Mouse (Mus musculus) T-helper 17 cell (primary cell): ENCODE results near the gene Ppp1r3a.
"Not testable (repeated sequence)": the region's sequence is repeated elsewhere in the genome, so short reads cannot be mapped to it uniquely, and the experiment has no call there.

Experiments
- in situ Hi-C, 2 experiments: fragments of 300-600 bp; cut with MboI, MseI; formaldehyde crosslinking; loops; 1 replicate in 1 of 2; 2 replicates in 1 of 2; pipeline ENCODE4 v1.15.1; 2025; ENCODE audit warnings: high pct_unique_total_duplicates in 2 of 2

Ppp1r3a gene

DNA sequence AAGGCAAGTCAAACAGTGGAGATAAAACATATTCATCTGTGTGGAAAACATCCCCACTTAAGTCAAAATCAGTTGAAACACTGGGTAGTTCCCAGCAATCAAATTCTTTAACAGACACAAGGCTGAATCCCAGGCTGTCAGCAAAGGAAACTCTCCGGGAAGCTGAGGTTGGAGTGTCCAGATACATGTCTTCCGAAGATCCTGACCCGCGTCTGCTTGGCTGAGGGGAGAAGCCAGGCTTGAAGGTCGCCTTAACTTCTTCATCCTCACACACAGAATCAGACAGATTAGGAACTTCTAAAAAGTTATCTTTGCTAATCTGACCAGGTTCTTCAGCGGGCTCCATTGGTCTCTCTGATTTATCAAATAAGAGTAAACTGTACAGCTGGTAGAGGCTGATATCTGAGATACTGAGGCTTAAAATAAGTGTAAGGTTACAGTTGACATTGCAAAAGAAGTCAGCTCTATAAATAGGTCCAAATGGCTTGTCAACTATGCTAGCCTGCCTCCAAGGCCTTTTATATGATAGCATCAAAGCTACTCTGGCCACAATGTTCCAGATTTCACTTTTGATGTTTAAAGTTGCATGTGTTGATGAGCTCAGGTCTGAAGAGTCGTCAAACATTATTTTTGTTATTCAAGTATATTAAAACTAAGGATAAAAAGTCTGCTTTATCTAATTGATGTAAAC is at the start of gene Ppp1r3a:
Gene Ppp1r3a (minus strand): TSS at position 374 of the 691 bp plus-strand sequence.
- in situ Hi-C loops: no loop called here

DNA sequence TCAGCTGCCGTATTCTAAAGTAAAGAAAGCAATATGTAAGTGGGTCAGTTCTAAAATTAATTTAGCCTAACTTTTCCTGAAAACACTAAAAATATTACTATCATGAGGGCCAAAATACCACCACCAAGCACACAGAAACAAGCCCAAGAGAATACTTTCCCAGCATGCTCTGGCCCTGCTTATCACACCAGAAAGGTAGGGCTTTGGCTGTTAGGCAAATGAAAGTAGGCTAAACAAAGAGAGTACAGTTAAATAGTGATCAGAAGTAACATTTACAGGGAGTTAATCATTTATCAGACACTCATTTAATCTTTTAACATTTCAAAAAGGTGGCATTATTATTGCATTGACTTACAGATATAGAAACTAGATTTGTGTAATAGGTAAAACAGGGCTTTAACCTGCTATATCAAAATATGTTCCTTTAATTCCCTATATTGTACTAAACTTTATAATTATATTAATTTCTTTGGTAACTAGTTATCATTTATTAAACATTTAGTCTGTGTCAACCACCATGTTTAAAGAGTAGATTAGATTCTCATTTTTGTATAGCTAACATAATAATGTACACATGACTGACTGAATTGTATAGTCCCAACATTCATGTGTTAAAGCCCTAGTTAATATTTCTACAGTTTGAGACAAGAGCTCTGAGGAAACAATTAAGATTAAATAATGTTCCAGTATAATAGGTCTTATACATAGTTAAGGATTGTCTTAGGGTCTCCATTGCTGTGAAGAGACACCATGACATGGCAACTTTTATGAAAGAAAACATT is 32.3 kb upstream of the Ppp1r3a start:
- in situ Hi-C loops: no loop called here

DNA sequence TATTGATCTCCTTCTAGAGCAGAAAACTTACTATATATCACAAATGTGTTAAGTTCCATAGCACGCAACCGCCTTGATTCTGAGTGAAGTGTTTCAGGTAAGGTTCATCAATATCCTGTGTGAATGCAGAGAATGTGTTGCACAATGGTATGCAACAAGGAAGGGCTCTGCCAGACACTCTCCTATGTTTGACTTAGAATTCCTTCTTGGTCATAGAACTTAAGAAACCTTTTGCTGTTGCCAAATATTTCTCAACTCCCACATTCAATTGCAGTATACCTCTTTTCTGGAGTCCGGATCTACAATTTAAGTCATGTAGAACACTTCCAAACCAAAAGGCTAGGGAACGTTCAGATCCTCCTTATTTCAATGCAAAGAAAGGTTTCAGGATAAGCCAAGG is 22.8 kb upstream of the Ppp1r3a start:
- in situ Hi-C loops: no loop called here

DNA sequence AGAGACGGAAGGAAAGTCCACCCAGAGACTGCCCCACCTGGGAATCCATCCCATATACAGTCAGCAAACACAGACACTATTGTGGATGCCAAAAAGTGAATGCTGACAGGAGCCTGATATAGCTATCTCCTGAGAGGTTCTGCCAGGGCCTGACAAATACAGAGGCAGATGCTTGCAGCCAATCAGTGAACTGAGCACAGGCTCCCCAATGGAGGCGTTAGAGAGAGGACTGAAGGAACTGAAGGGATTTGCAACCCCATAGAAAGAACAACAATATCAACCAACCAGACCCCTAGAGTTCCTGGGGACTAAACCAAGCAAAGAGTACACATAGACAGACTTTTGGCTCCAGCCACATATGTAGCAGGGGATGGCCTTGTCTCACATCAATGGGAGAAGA is 16.6 kb upstream of the Ppp1r3a start:
- in situ Hi-C loops: no loop called here

DNA sequence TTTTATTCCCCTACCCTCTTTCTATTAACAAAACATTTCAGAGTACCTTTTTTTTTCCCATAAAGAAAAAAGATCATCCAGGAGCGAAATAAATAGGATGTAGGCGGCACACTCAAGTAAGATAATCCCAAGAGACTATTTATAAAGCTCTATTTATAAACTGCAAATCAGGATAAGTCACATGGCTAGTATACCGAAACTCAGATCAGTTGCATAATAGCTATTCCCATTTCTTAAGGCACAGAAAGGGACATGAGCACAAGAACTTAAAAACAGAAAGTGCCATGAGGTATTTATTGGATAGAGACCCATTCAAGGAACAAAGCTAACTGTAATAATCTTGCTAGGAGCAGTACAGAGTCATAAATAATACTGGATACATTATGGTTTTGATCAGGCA is 2.4 kb upstream of the Ppp1r3a start:
- in situ Hi-C loops: no loop called here

DNA sequence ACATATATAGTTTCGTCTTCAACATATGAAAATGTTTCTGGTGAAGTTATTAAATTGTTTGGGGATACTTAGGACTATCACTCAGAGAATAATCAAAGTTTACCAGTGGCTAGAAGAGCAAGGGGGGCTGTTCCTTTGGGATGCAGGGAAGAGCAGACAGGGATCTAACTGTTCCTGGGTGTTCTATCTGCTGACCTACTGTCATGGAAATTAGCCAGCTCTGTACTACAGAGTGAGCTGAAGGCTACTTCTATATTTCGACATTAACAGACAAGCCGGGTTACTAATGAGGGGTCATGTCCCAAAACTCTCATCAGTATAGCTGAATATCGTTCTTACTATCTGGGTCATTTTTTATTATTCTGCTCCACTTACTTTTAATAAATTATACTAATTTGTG is 1.6 kb downstream of the Ppp1r3a start:
- in situ Hi-C loops: no loop called here

DNA sequence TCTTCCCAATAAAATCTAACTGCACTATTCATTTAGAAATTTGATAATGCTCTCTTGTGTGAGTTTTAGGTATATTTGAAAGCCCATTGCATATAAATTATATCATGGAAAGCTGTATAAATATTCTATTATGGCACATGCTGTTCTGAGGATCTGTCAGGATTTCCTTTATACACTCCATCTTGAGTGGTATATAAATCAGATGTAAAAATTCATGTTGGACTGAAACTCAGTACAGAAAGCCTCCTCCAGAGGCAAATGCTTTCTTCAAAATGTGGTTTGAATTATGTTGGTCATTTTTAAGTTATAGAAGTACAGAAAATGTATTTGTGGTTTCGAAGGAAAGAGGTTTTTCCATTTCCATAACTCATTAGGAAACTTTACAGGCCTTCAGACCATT is 2.9 kb downstream of the Ppp1r3a start:
- in situ Hi-C loops: no loop called here

DNA sequence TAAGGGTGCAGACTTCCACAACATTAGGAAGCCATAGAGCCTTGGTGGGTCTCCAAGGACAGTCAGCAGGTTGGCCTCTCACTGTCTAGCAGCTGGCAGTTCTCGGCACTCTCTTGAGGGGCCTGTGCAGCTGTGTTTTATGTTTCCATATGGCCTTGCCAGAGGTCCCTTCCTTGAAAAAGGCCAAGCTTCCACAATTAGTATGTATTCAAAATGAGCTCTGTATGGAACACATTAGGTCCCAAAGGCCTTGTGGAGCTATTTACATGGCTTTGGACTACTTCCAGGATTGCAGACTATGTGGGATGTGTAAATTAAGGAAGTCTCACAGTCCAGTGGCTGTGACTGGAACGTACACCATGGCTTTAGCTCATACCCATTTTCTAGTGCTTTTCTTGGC is 8.1 kb downstream of the Ppp1r3a start:
- in situ Hi-C loops: no loop called here

DNA sequence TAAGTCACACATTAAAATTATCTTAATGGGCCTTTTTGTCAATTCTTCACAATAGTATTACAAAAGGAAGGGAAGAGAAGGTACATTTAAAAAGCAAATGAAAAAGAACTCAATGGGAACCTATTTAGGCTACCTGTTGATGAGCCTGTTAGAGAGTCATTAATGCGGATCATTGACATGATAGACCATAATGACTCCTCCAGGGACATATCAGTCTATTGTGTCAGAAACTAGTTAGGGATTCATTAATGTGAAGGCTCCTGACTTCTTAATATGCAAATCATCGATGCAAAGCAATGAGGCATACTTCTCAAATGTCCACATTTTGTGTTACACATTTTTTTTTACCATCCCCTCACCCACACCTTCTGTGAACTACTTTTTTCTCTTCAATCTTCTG is 19.1 kb downstream of the Ppp1r3a start:
- in situ Hi-C loops: no loop called here

DNA sequence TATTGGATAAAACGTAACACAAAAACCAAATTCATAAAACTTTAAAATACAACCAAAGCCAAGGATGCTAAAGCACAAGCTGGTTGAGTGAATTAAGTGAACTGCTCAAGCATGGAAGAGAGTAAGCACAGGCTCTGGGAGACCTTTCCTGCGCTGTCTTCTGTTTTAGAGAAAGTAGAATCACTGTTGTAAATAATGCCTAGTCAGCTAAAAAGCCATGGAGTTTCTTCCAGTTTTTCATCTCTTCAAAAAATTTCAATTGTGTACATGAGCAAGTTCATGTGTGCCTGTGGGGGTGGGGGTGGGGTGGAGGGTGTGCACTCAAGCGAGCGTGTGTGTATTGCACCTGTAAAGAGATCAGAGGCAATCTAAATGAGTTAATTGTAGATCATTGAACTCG is 24.1 kb downstream of the Ppp1r3a start:
- in situ Hi-C loops: no loop called here

DNA sequence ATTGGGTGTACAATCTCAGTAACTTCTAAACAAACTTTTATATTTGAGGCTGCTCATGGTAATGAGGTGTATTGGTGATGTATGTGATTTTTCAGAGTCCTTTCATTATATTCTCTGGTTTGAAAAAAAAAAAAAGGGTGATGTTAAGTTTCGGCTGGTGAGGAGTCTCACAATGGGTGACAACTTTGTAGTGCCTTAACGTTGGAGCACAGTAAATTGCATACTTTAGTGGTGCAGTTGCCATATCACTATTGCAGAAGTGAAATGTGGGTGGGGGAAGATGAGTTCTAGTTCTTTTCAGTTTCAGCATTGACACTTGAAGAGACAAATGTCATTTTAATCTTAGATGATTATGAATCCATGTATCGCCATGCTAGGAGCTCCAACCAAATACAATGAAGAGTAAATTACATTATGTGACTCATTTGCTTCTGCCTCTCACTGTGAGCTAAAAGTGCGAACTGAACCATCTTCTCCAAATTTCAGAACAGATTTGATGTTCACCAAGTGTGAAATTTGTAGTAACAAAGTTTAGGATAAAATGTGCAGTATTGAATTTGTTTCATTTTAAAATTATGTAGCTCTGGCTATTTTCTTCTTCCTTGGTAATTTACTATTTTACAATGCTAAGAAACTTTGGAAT is 34.2 kb downstream of the Ppp1r3a start:
- in situ Hi-C loops: no loop called here

DNA sequence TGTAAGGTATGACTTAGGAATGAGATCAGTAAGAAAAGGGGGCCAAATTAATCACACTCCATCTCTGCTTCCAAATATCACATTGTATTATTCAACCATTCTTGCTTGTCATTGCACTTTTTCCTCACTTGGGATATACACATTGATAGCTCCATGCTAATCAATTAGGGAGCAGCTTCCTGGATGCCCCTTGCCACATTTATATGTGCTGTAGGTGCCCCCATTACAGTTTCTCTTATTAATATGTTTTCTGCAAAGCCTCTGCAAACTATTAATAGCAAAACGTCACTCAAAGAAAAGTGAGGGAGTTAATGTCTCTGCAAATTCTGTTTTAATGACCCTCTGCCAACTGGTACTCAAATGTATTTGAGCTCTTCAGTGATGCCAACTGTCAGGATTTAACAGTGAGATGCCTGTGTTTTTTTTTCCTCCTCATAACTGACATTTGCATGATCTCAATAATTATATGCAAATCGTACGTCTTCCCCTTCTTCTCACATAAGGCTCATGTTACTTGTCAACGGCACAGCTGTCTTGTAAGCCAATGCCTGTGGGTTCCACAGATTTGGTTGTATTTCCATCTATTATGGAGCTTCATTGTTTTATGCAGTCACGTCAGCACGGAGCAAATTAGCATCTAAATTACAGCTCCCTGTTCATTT is 34.8 kb downstream of the Ppp1r3a start:
- in situ Hi-C loops: no loop called here

DNA sequence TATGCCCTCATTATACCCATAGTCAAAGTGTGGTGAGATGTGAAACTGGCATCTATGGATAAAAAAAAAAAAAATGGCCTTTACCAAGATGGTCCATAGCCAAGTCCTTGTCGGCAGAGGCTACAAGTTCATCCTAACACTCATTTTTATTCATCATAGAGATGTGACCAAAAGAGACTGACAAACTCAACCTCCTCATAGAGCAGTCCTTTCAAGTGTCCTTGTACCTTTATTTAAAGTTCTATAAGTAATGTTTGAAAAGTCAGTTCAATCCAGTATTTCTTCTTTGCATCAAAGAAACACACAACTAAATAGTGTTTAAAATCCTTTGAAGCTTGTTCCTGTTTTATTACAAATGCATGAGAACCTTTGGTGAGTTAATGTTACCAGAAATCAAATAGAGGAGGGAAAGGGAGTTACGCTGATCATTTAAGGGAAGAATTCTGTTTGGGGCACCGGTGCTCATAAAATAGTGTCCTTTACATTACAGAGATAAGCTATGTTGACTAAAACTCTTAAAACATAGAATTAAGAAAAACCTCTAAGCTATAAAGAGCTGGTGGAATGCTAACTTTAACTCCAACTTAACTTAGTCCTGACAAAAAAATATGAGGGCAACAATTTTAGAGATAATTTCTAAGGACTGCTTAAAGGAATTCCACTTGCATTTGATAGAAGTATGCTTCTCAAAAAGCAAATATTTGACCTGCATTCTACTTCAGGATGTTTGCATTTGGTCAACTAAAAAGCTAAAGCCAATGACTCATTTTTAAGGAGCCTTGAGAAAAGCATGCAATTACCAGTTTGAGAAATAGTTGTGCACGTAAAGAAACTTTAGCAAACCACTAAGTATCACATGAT is 39.7 kb downstream of the Ppp1r3a start:
- in situ Hi-C loops: no loop called here

DNA sequence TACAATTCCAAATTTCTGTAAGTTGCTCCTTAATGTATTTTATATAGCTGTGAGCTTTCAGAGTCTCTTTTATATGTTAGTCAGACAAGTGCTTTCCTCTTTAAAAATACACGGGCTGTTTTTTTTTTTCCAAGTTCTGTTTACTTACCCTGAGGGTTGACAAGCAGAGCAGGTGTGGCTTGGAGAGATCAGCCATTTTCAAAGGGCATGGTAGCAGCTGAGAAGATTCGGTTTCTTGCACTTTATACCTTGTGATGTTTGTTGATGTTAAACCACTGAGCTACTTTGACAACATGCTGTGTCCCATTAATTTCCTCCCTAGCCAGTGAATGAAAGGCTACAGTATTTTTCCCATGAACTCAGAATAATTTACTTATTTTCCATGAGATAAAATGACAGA is 42.9 kb downstream of the Ppp1r3a start:
- in situ Hi-C loops: no loop called here

DNA sequence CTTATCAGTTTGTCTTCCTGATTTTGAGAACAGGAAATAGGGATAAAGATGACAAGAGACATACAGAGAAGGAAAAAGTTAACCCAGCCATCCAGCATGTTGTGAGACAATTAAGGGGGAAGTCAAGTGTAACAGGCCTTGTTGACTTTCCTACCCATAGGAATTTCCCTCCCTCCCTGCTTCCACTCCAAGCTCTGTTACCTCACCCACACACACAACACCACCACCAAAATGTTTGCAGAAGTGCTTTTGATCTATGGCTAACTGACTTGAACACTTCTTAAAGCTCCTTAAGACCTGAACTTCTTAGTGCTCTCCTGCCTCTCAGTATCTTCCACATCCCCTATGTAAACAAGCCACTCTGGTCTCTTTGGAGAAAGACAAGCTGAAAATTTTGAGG is 55.0 kb downstream of the Ppp1r3a start:
- in situ Hi-C loops: no loop called here

DNA sequence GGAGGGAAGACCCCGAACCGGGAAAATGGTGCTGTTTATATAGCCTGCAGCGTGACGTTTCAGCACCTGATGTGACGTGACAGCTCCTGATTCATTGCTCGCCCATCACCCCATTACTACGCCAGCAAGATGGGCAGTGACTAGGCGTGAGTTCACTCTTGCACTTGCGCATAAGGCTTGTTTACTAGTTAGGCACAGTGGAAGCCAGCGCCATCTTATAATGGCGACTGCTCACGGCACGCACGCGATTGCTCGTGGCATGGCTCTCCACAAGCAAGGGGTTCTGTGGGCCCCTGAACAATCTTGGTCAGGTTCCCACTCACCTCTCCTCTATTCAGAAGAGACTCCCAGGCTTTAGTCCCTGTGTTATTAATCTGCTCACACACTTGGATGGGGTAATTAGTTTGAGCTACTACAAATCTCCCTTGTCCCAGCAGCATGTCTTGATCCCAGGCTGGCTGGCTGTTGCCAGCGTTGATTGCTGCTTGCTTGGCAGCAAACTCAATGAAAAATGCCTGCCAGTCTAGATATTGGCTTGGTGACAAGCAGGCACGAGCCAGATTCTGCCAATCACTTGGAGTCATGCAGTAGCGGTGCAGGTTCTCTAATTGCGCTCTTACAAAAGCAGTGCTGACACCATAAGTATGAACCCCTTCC is 75.7 kb downstream of the Ppp1r3a start:
- in situ Hi-C loops: not testable (repeated sequence)

DNA sequence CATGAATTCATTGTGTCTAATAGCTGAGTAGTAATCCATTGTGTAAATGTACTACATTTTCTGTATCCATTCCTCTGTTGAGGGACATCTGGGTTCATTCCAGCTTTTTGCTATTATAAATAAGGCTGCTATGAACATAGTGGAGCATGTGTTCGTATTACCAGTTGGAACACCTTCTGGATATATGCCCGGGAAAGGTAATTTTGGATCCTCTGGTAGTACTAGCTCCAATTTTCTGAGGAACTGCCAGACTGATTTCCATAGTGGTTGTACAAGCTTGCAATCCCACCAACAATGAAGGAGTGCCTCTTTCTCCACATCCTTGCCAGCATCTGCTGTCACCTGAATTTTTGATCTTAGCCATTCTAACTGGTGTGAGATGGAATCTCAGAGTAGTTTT is 86.1 kb downstream of the Ppp1r3a start:
- in situ Hi-C loops: not testable (repeated sequence)

DNA sequence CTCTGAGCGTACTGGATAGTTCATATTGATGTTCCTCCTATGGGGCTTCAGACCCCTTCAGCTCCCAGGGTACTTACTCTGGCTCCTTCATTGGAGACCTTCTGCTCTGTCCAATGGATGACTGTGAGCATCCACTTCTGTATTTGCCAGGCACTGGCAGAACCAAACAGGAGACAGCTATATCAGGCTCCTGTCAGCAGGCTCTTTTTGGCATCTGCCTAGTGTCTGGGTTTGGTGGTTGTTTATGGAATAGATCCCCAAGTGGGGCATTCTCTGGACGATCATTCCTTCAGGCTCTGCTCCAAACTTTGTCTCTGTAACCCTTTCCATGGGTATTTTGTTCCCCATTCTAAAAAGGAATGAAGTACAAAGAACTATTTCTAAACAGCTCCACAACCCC is 87.4 kb downstream of the Ppp1r3a start:
- in situ Hi-C loops: not testable (repeated sequence)
